Mouse (Mus musculus) forebrain, embryonic 15.5 days (tissue): Measurements from ENCODE around the gene Sorbs1. TPM values are rescaled to one million over a fixed set of nuclear protein-coding genes. Genes with fewer than 3 reads are reported as not detected.

Experiments
- ATAC-seq: fragments of 200-750 bp; cut with Nextera tagmentation; replicated peaks from 2 replicates; pipeline ENCODE4 v1.8.0; 2017; ENCODE audit warnings: mild to moderate bottlenecking, moderate TSS enrichment, moderate library complexity
- H3K27ac ChIP-seq: fragments of 300-500 bp; sonication (generic); replicated peaks from 2 replicates; pipeline ENCODE4 v1.5.1; 2015; ENCODE audit warnings: mild to moderate bottlenecking, inconsistent platforms
- H3K27me3 ChIP-seq: fragments of 300-500 bp; sonication (generic); 2 replicates; pipeline ENCODE4 v1.6.1; 2015; ENCODE audit warnings: inconsistent platforms
- H3K36me3 ChIP-seq: fragments of 300-500 bp; sonication (generic); 2 replicates; pipeline ENCODE4 v1.6.1; 2015; ENCODE audit warnings: mild to moderate bottlenecking, inconsistent platforms
- H3K4me1 ChIP-seq: fragments of 300-500 bp; sonication (generic); 2 replicates; pipeline ENCODE4 v1.6.1; 2015; ENCODE audit warnings: inconsistent platforms
- H3K4me2 ChIP-seq: fragments of 300-500 bp; sonication (generic); replicated peaks from 2 replicates; pipeline ENCODE4 v1.6.1; 2015; ENCODE audit warnings: mild to moderate bottlenecking, inconsistent platforms
- H3K4me3 ChIP-seq: fragments of 300-500 bp; sonication (generic); 2 replicates; pipeline ENCODE4 v1.5.1; 2015; ENCODE audit warnings: mild to moderate bottlenecking, inconsistent platforms
- H3K9ac ChIP-seq: fragments of 300-500 bp; sonication (generic); replicated peaks from 2 replicates; pipeline ENCODE4 v1.6.1; 2015; ENCODE audit warnings: mild to moderate bottlenecking, inconsistent platforms
- H3K9me3 ChIP-seq: fragments of 300-500 bp; sonication (generic); 2 replicates; pipeline ENCODE4 v1.6.1; 2016; ENCODE audit warnings: inconsistent platforms
- WGBS: fragments of 180-500 bp; shearing (Covaris S2); methylation state at CpG from one replicate; pipeline ENCODE4 v1.1.7; 2015; ENCODE audit warnings: mixed read lengths; 5-methylcytosine and 5-hydroxymethylcytosine counted together
- polyA plus RNA-seq: library from polyadenylated mRNA; unstranded; fragments of >200 nt; fragmentation: Nextera tagmentation; extraction: Ambion mirVana; gene quantifications from 2 replicates; pipeline ENCODE4 v1.2.1, GENCODE M21; 2015

Sorbs1 gene
- polyA plus RNA-seq, 1 experiment from 2014 or later, result 111 TPM

GRCm38 (mm10) chr19:40297798-40298144 lies 215.8 kb downstream of the Sorbs1 start:
- Histone ChIP-seq H3K9ac (no peak overlapping the region), H3K36me3 (peaks cover 4% of the 10 kb centered on the region; the same call in 1 of the 2 replicates), H3K4me3 (no peak overlapping the region), H3K9me3 (no peaks in the 10 kb centered on the region), H3K4me1 (0 out of 2 replicates have a peak, but pooled peaks cover 2% of the 10 kb centered on the region), H3K27me3 (no peaks in the 10 kb centered on the region), H3K27ac (no peak overlapping the region), H3K4me2 (no peak overlapping the region)
- no peak for ATAC-seq
- WGBS, result 72% methylated on average over 4 of the region's 4 CpGs

GRCm38 (mm10) chr19:40297078-40297797 lies 216.3 kb downstream of the Sorbs1 start:
- H3K36me3 ChIP-seq, result peaks cover 4% of the 10 kb centered on the region; the same call in 1 of the 2 replicates
- H3K4me1 ChIP-seq, result 0 out of 2 replicates have a peak, but pooled peaks cover 2% of the 10 kb centered on the region
- H3K9ac ChIP-seq, result no peak overlapping the region
- H3K27me3 ChIP-seq, result no peaks in the 10 kb centered on the region
- H3K27ac ChIP-seq, result no peak overlapping the region
- 84% methylated on average over 7 of the region's 7 CpGs for WGBS
- no peak overlapping the region for H3K4me2 ChIP-seq
- H3K9me3 ChIP-seq, result no peaks in the 10 kb centered on the region
- H3K4me3 ChIP-seq, result no peak overlapping the region
- no peak for ATAC-seq

- Histone ChIP-seq H3K4me3 (no peak overlapping the region), H3K27me3 (no peaks in the 10 kb centered on the region), H3K36me3 (no peaks in the 10 kb centered on the region; the same call in 1 of the 2 replicates), H3K9ac (no peak overlapping the region), H3K4me1 (no peaks in the 10 kb centered on the region), H3K4me2 (no peak overlapping the region), H3K27ac (no peak overlapping the region), H3K9me3 (no peaks in the 10 kb centered on the region)
- 57% methylated on average over 1 of the region's 1 CpGs for WGBS
- ATAC-seq, result no peak
Measured at GRCm38 (mm10) chr19:40294231-40294630, 219.3 kb downstream of the Sorbs1 start.

- Histone ChIP-seq H3K9ac (no peak overlapping the region), H3K27ac (no peak overlapping the region), H3K27me3 (no peaks in the 10 kb centered on the region), H3K4me2 (no peak overlapping the region), H3K36me3 (no peaks in the 10 kb centered on the region; the same call in 1 of the 2 replicates), H3K9me3 (no peaks in the 10 kb centered on the region), H3K4me1 (no peaks in the 10 kb centered on the region), H3K4me3 (no peak overlapping the region)
- no peak for ATAC-seq
- WGBS, result 98% methylated on average over 6 of the region's 6 CpGs
Measured at GRCm38 (mm10) chr19:40293791-40294190, 219.8 kb downstream of the Sorbs1 start.

- no peaks in the 10 kb centered on the region for H3K27me3 ChIP-seq
- no peaks in the 10 kb centered on the region; the same call in 1 of the 2 replicates for H3K36me3 ChIP-seq
- 93% methylated on average over 6 of the region's 6 CpGs for WGBS
- H3K4me3 ChIP-seq, result no peak overlapping the region
- no peak overlapping the region for H3K27ac ChIP-seq
- no peak overlapping the region for H3K4me2 ChIP-seq
- no peak overlapping the region for H3K9ac ChIP-seq
- no peaks in the 10 kb centered on the region for H3K9me3 ChIP-seq
- no peak for ATAC-seq
- no peaks in the 10 kb centered on the region for H3K4me1 ChIP-seq
Measured at GRCm38 (mm10) chr19:40290099-40290724, 223.4 kb downstream of the Sorbs1 start.

GRCm38 (mm10) chr19:40288415-40288814 lies 225.2 kb downstream of the Sorbs1 start:
- no peaks in the 10 kb centered on the region for H3K4me1 ChIP-seq
- H3K9ac ChIP-seq, result no peak overlapping the region
- H3K36me3 ChIP-seq, result no peaks in the 10 kb centered on the region
- H3K4me2 ChIP-seq, result no peak overlapping the region
- H3K9me3 ChIP-seq, result no peaks in the 10 kb centered on the region
- 95% methylated on average over 9 of the region's 9 CpGs for WGBS
- ATAC-seq, result no peak
- H3K27ac ChIP-seq, result no peak overlapping the region
- H3K4me3 ChIP-seq, result no peak overlapping the region
- no peaks in the 10 kb centered on the region for H3K27me3 ChIP-seq

DNA sequence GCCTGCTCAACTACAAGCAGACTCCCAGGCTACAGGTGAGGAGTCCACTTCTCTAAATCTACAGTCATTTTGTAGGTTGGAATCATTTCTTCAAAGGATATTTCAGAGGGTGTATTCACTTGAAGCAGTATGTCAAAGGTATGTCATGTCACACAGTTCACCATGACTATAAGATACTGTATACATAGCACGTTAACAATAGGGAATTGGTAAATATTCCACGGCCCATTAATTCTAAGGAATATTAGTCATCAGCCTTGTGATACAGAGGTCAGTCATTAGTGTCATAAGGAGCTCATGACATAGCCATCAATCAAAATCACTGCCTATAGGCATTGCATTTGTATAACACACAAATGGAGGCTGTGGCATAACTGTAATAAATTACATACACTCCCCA lies 228.9 kb downstream of the Sorbs1 start:
- Histone ChIP-seq H3K9me3 (no peaks in the 10 kb centered on the region), H3K4me2 (no peak overlapping the region), H3K27me3 (no peaks in the 10 kb centered on the region), H3K9ac (no peak overlapping the region), H3K27ac (no peak overlapping the region), H3K4me1 (no peaks in the 10 kb centered on the region), H3K36me3 (no peaks in the 10 kb centered on the region), H3K4me3 (no peak overlapping the region)
- ATAC-seq, result no peak
- 93% methylated on average over 2 of the region's 2 CpGs for WGBS

GRCm38 (mm10) chr19:40283415-40283814 lies 230.2 kb downstream of the Sorbs1 start:
- H3K4me2 ChIP-seq, result no peak overlapping the region
- ATAC-seq, result no peak
- H3K36me3 ChIP-seq, result no peaks in the 10 kb centered on the region
- H3K27ac ChIP-seq, result no peak overlapping the region
- H3K9ac ChIP-seq, result no peak overlapping the region
- 55% methylated on average over 2 of the region's 2 CpGs for WGBS
- H3K4me3 ChIP-seq, result no peak overlapping the region
- no peaks in the 10 kb centered on the region for H3K27me3 ChIP-seq
- H3K9me3 ChIP-seq, result no peaks in the 10 kb centered on the region
- no peaks in the 10 kb centered on the region for H3K4me1 ChIP-seq

- Histone ChIP-seq H3K4me3 (no peak overlapping the region), H3K4me1 (no peaks in the 10 kb centered on the region), H3K27ac (no peak overlapping the region), H3K9ac (no peak overlapping the region), H3K27me3 (no peaks in the 10 kb centered on the region), H3K4me2 (no peak overlapping the region), H3K36me3 (no peaks in the 10 kb centered on the region), H3K9me3 (no peaks in the 10 kb centered on the region)
- 88% methylated on average over 8 of the region's 8 CpGs for WGBS
- no peak for ATAC-seq
Measured at GRCm38 (mm10) chr19:40278372-40279023, 235.1 kb downstream of the Sorbs1 start.

- no peak overlapping the region for H3K4me2 ChIP-seq
- 91% methylated on average over 8 of the region's 8 CpGs for WGBS
- no peaks in the 10 kb centered on the region for H3K9me3 ChIP-seq
- no peak for ATAC-seq
- no peaks in the 10 kb centered on the region for H3K36me3 ChIP-seq
- H3K27me3 ChIP-seq, result 0 out of 2 replicates have a peak, but pooled peaks cover 3% of the 10 kb centered on the region
- no peaks in the 10 kb centered on the region for H3K4me1 ChIP-seq
- no peak overlapping the region for H3K9ac ChIP-seq
- H3K4me3 ChIP-seq, result no peak overlapping the region
- H3K27ac ChIP-seq, result no peak overlapping the region
Measured at GRCm38 (mm10) chr19:40277494-40277893, 236.1 kb downstream of the Sorbs1 start.

- Histone ChIP-seq H3K9me3 (no peaks in the 10 kb centered on the region), H3K36me3 (no peaks in the 10 kb centered on the region), H3K27ac (no peak overlapping the region), H3K4me3 (no peak overlapping the region), H3K9ac (no peak overlapping the region), H3K4me1 (peaks cover 10% of the 10 kb centered on the region), H3K27me3 (peaks cover 17% of the 10 kb centered on the region; the same call in 1 of the 2 replicates), H3K4me2 (no peak overlapping the region)
- ATAC-seq, result no peak
- 88% methylated on average over 14 of the region's 14 CpGs for WGBS
Measured at GRCm38 (mm10) chr19:40275401-40276188, 238.0 kb downstream of the Sorbs1 start.

- peaks cover 22% of the 10 kb centered on the region; the same call in 1 of the 2 replicates for H3K27me3 ChIP-seq
- no peak overlapping the region for H3K9ac ChIP-seq
- no peak overlapping the region for H3K4me3 ChIP-seq
- ATAC-seq, result no peak
- H3K4me2 ChIP-seq, result no peak overlapping the region
- 10% methylated on average over 13 of the region's 13 CpGs for WGBS
- H3K36me3 ChIP-seq, result no peaks in the 10 kb centered on the region
- no peaks in the 10 kb centered on the region for H3K9me3 ChIP-seq
- H3K27ac ChIP-seq, result no peak overlapping the region
- H3K4me1 ChIP-seq, result peaks cover 17% of the 10 kb centered on the region
Measured at GRCm38 (mm10) chr19:40272674-40273073, 240.9 kb downstream of the Sorbs1 start.
